Mouse (Mus musculus): ENCODE results near the gene Phpt1. TPM values are rescaled to one million over a fixed set of nuclear protein-coding genes. Genes with fewer than 3 reads are reported as not detected.
A peak's percentile ranks its signal among the peaks of the same experiment; 100 is the strongest.

Gene Phpt1
- total and polyA plus RNA-seq, 2 experiments from 2014 or later: 37.9 to 248 TPM

DNA sequence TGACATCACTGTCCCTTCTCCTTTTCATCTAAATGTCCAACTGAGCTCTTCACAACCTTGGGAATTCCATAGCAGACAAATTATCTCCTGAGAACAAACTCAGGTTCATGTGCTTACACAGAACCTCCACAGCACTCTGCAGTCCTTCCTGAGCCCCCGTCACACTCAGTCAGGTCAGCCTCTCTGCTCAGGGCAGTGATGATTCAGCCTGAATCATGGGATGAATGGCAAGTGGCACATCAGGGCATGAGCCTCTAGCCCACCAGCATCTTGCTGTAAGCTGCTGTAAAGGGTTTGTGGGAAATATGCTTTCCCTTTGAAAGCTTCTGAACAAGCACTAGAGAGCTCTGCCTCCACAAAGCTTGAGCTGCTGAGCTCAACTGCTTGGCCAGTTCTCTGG lies 23.7 kb upstream of the Phpt1 start:
- ATAC-seq (ENCODE audit: insufficient read depth, low read depth): no peak

DNA sequence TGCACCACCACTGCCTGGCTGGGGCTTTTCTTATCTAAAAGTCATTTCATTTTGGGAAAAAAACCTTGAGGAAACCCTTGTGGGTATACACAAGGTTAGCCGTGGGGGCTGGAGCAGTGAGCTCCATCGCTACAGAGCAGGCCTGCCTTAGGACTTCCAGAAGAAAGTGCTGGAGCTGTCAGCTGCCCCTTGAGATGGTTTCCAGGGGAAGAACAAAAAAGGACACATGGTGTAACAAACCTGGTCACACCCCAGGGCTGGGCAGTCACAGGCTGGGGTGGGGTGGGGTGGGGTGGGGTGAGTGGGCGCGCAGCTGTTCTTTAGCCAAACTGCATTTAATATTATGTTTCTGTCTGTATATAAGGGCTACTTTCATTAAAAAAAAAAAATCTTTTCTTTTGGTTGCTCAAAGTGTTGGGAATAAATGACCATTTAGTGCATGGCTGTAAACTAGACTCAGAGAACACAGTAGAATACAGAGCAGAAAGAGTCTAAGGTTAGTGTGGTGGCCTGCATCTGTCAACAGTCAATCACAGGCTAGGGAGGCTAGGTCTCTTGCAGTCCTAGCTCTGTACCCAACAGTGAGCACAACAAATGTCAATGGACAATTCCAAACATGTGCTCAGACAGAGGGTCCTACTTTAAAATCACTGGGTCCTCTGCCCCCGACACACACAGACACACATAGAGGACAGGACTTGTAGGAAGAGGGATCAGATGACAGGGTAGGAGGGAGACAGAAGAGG lies 21.9 kb upstream of the Phpt1 start:
- H3K4me2 ChIP-seq (ENCODE audit: low read depth, low read length): no peak overlapping the region
- H3K36me3 ChIP-seq (replicated peaks; ENCODE audit: control insufficient read depth, insufficient read depth, low read length): peaks cover 95% of the 10 kb centered on the region
- ATAC-seq (ENCODE audit: insufficient read depth, low read depth): no peak
- H3K27ac ChIP-seq (ENCODE audit: low read depth): no peak overlapping the region
- no peaks in the 10 kb centered on the region for H3K4me1 ChIP-seq (ENCODE audit: control insufficient read depth, insufficient read depth)
- DNase-seq (ENCODE audit: low spot score): no peak
- no peak overlapping the region for H3K4me3 ChIP-seq (ENCODE audit: low read depth, low read length)
- H3K27me3 ChIP-seq (ENCODE audit: control insufficient read depth, insufficient read depth, low read length): no peaks in the 10 kb centered on the region
- H3K9me3 ChIP-seq (replicated peaks; ENCODE audit: control insufficient read depth, low read length): no peaks in the 10 kb centered on the region
- no peak overlapping the region for H3K9ac ChIP-seq (replicated peaks; ENCODE audit: low read depth, low read length)
- TF ChIP-seq CTCF (IDR thresholded peaks at IDR 0.05; ENCODE audit: low read depth) (no peak), EP300 (IDR thresholded peaks at IDR 0.05; ENCODE audit: low read depth) (no peak)
- 96% methylated on average over 5 of the region's 5 CpGs for WGBS

More for the DNA sequence above, 23.7 kb upstream of the Phpt1 start:
- Histone ChIP-seq H3K4me1 (ENCODE audit: control insufficient read depth, insufficient read depth) (no peaks in the 10 kb centered on the region), H3K9me3 (replicated peaks; ENCODE audit: control insufficient read depth, low read length) (no peaks in the 10 kb centered on the region), H3K4me2 (ENCODE audit: low read depth, low read length) (no peak overlapping the region), H3K9ac (replicated peaks; ENCODE audit: low read depth, low read length) (no peak overlapping the region), H3K36me3 (replicated peaks; ENCODE audit: control insufficient read depth, insufficient read depth, low read length) (peaks cover 95% of the 10 kb centered on the region), H3K27me3 (ENCODE audit: control insufficient read depth, insufficient read depth, low read length) (no peaks in the 10 kb centered on the region), H3K27ac (ENCODE audit: low read depth) (no peak overlapping the region), H3K4me3 (ENCODE audit: low read depth, low read length) (no peak overlapping the region)
- DNase-seq (ENCODE audit: low spot score): no peak
- 82% methylated on average over 1 of the region's 1 CpGs for WGBS
- TF ChIP-seq EP300 (IDR thresholded peaks at IDR 0.05; ENCODE audit: low read depth): no peak

GRCm38 (mm10) chr2:25591863-25592262 lies 16.8 kb upstream of the Phpt1 start:
- DNase-seq (ENCODE audit: low spot score) (no peak), ATAC-seq (ENCODE audit: insufficient read depth, low read depth) (no peak)
- WGBS: 88% methylated on average over 2 of the region's 2 CpGs
- H3K27me3 ChIP-seq (ENCODE audit: control insufficient read depth, insufficient read depth, low read length): no peaks in the 10 kb centered on the region
- peaks cover 9% of the 10 kb centered on the region for H3K4me1 ChIP-seq (ENCODE audit: control insufficient read depth, insufficient read depth)
- H3K9me3 ChIP-seq (replicated peaks; ENCODE audit: control insufficient read depth, low read length): no peaks in the 10 kb centered on the region
- no peak overlapping the region for H3K27ac ChIP-seq (ENCODE audit: low read depth)
- H3K4me3 ChIP-seq (ENCODE audit: low read depth, low read length): no peak overlapping the region
- no peak overlapping the region for H3K9ac ChIP-seq (replicated peaks; ENCODE audit: low read depth, low read length)
- H3K36me3 ChIP-seq (replicated peaks; ENCODE audit: control insufficient read depth, insufficient read depth, low read length): peaks cover 67% of the 10 kb centered on the region
- no peak overlapping the region for H3K4me2 ChIP-seq (ENCODE audit: low read depth, low read length)
- TF ChIP-seq EP300 (IDR thresholded peaks at IDR 0.05; ENCODE audit: low read depth) (no peak), CTCF (IDR thresholded peaks at IDR 0.05; ENCODE audit: low read depth) (peak; percentile 25; the same call in 1 of the 2 replicates)

GRCm38 (mm10) chr2:25588227-25588907 lies 13.3 kb upstream of the Phpt1 start:
- H3K4me2 ChIP-seq (ENCODE audit: low read depth, low read length): no peak overlapping the region
- 78% methylated on average over 8 of the region's 8 CpGs for whole genome bisulfite sequencing
- H3K9ac ChIP-seq (replicated peaks; ENCODE audit: low read depth, low read length): no peak overlapping the region
- H3K9me3 ChIP-seq (replicated peaks; ENCODE audit: control insufficient read depth, low read length): no peaks in the 10 kb centered on the region
- H3K27me3 ChIP-seq (ENCODE audit: control insufficient read depth, insufficient read depth, low read length): no peaks in the 10 kb centered on the region
- H3K27ac ChIP-seq (ENCODE audit: low read depth): no peak overlapping the region
- TF ChIP-seq EP300 (IDR thresholded peaks at IDR 0.05; ENCODE audit: low read depth) (no peak), CTCF (IDR thresholded peaks at IDR 0.05; ENCODE audit: low read depth) (0 out of 2 replicates have a peak, but pooled peaks have one; percentile 18)
- peak; percentile 19 for DNase-seq (ENCODE audit: low spot score)
- H3K36me3 ChIP-seq (replicated peaks; ENCODE audit: control insufficient read depth, insufficient read depth, low read length): peaks cover 59% of the 10 kb centered on the region
- H3K4me1 ChIP-seq (ENCODE audit: control insufficient read depth, insufficient read depth): peaks cover 12% of the 10 kb centered on the region
- peak; percentile 52 for ATAC-seq (ENCODE audit: insufficient read depth, low read depth)
- H3K4me3 ChIP-seq (ENCODE audit: low read depth, low read length): no peak overlapping the region

GRCm38 (mm10) chr2:25587290-25587689 lies 12.3 kb upstream of the Phpt1 start:
- 85% methylated on average over 8 of the region's 8 CpGs for WGBS

More at GRCm38 (mm10) chr2:25587290-25587689, 12.3 kb upstream of the Phpt1 start:
- Histone ChIP-seq H3K4me2 (ENCODE audit: low read depth, low read length) (no peak overlapping the region; the same call in 1 of the 2 replicates), H3K27me3 (ENCODE audit: control insufficient read depth, insufficient read depth, low read length) (no peaks in the 10 kb centered on the region), H3K4me1 (ENCODE audit: control insufficient read depth, insufficient read depth) (peaks cover 17% of the 10 kb centered on the region), H3K9me3 (replicated peaks; ENCODE audit: control insufficient read depth, low read length) (no peaks in the 10 kb centered on the region), H3K36me3 (replicated peaks; ENCODE audit: control insufficient read depth, insufficient read depth, low read length) (peaks cover 55% of the 10 kb centered on the region), H3K9ac (replicated peaks; ENCODE audit: low read depth, low read length) (no peak overlapping the region), H3K4me3 (ENCODE audit: low read depth, low read length) (no peak overlapping the region), H3K27ac (ENCODE audit: low read depth) (no peak overlapping the region)
- no peak for TF ChIP-seq EP300 (IDR thresholded peaks at IDR 0.05; ENCODE audit: low read depth)
- no peak for TF ChIP-seq CTCF (IDR thresholded peaks at IDR 0.05; ENCODE audit: low read depth)
- peak; percentile 1; the same call in 1 of the 2 replicates for ATAC-seq (ENCODE audit: insufficient read depth, low read depth)
- DNase-seq (ENCODE audit: low spot score): no peak
